Mouse (Mus musculus): ENCODE results near the gene Dnah3. TPM values are rescaled to one million over a fixed set of nuclear protein-coding genes. Genes with fewer than 3 reads are reported as not detected.

Gene Dnah3
- polyA plus RNA-seq, 1 experiment from 2014 or later = not detected

DNA sequence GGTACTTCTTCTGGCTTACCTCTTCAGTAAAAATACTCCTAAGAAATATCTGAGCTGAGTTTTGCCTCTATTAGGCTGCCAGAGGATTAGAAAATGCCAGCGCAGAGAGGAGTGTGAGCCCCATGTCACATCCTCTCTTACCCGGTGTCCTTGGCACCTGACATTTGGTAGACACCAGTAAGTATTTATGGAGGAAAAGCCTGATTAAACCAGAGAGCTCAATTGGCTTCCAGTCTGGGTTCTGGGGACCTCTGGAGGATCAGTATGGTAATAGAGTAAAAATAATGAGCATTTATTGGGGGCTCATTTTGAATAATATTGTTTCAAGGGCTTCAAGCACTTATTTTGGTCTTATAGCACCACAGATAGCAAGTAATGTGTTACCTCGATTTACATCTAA is 39.6 kb downstream of the Dnah3 start:
- no peaks in the 10 kb centered on the region for H3K9me3 ChIP-seq
- H3K4me1 ChIP-seq (replicated peaks) = no peaks in the 10 kb centered on the region
- no peak overlapping the region for H3K4me2 ChIP-seq
- WGBS = 89% methylated on average over 3 of the region's 3 CpGs
- no peak overlapping the region for H3K27ac ChIP-seq
- H3K4me3 ChIP-seq (replicated peaks) = no peak overlapping the region
- no peaks in the 10 kb centered on the region for H3K27me3 ChIP-seq
- no peak overlapping the region for H3K9ac ChIP-seq (replicated peaks)
- ATAC-seq (ENCODE audit: insufficient number of reproducible peaks, insufficient read depth, low FRiP score, low TSS enrichment, low read depth) = no peak
- H3K36me3 ChIP-seq = no peaks in the 10 kb centered on the region

DNA sequence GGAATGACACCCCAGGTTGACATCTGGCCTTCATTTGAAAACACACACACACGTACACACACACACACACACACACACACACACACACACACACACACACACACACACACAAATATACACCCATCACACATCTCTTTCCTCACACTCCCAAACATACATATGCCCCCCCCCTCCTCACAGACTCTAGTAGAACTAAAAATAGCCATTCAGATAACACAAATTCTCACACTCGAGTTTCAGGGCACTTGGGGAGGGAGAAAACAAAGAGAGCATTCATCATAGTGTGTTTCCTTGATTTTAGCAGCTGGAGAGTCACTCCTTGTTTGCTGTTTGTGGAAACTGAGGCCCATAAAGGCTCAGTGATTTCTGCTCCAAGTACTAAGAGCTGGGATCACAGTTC is 41.1 kb downstream of the Dnah3 start:
- no peak for ATAC-seq (ENCODE audit: insufficient number of reproducible peaks, insufficient read depth, low FRiP score, low TSS enrichment, low read depth)
- Histone ChIP-seq H3K9ac (replicated peaks) (no peak overlapping the region), H3K27me3 (no peaks in the 10 kb centered on the region), H3K4me1 (replicated peaks) (no peaks in the 10 kb centered on the region), H3K4me2 (no peak overlapping the region), H3K9me3 (no peaks in the 10 kb centered on the region), H3K27ac (no peak overlapping the region), H3K36me3 (no peaks in the 10 kb centered on the region), H3K4me3 (replicated peaks) (no peak overlapping the region)
- WGBS = 49% methylated on average over 2 of the region's 2 CpGs

- H3K4me1 ChIP-seq (replicated peaks) = no peaks in the 10 kb centered on the region
- H3K27me3 ChIP-seq = no peaks in the 10 kb centered on the region
These were observed 44.6 kb downstream of the Dnah3 start for GRCm38 (mm10) chr7:120050447-120050846.

GRCm38 (mm10) chr7:120043990-120044389 is 51.1 kb downstream of the Dnah3 start:
- no peaks in the 10 kb centered on the region for H3K4me1 ChIP-seq (replicated peaks)
- WGBS = 81% methylated on average over 3 of the region's 3 CpGs

More at GRCm38 (mm10) chr7:120050447-120050846, 44.6 kb downstream of the Dnah3 start:
- no peak overlapping the region for H3K4me3 ChIP-seq (replicated peaks)
- no peak overlapping the region for H3K4me2 ChIP-seq
- H3K36me3 ChIP-seq = no peaks in the 10 kb centered on the region
- no peaks in the 10 kb centered on the region for H3K9me3 ChIP-seq
- no peak for ATAC-seq (ENCODE audit: insufficient number of reproducible peaks, insufficient read depth, low FRiP score, low TSS enrichment, low read depth)
- H3K27ac ChIP-seq = no peak overlapping the region
- no peak overlapping the region for H3K9ac ChIP-seq (replicated peaks)

DNA sequence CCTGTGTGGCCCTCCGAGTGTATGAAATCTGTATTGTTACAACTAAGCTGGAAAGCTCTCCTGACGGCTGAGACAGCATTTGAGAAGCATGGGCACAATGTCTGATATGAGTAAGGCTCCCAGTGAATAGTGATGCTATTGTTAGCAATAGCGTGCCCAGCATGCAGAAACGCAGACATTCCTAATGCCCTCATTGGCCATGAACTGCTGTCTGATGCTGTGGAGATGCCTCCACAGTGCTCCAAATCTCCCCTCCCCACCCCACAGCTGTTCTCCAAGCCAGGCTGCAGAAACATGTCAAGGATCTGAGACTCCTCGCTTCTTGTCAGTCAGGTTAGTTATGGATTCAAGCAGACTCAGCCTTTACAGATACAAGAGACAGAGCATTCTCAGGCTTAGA is 58.7 kb downstream of the Dnah3 start:
- Histone ChIP-seq H3K27ac (no peak overlapping the region), H3K9me3 (no peaks in the 10 kb centered on the region), H3K4me3 (replicated peaks) (no peak overlapping the region), H3K4me1 (replicated peaks) (no peaks in the 10 kb centered on the region), H3K27me3 (no peaks in the 10 kb centered on the region), H3K9ac (replicated peaks) (no peak overlapping the region), H3K36me3 (no peaks in the 10 kb centered on the region), H3K4me2 (no peak overlapping the region)
- ATAC-seq (ENCODE audit: insufficient number of reproducible peaks, insufficient read depth, low FRiP score, low TSS enrichment, low read depth) = no peak
- WGBS = 77% methylated on average over 5 of the region's 5 CpGs

More at GRCm38 (mm10) chr7:120043990-120044389, 51.1 kb downstream of the Dnah3 start:
- Histone ChIP-seq H3K9me3 (0 out of 2 replicates have a peak, but pooled peaks cover 4% of the 10 kb centered on the region), H3K4me3 (replicated peaks) (no peak overlapping the region), H3K27ac (no peak overlapping the region), H3K36me3 (no peaks in the 10 kb centered on the region), H3K27me3 (no peaks in the 10 kb centered on the region), H3K4me2 (no peak overlapping the region), H3K9ac (replicated peaks) (no peak overlapping the region)
- ATAC-seq (ENCODE audit: insufficient number of reproducible peaks, insufficient read depth, low FRiP score, low TSS enrichment, low read depth) = no peak

GRCm38 (mm10) chr7:120034996-120035395 is 60.1 kb downstream of the Dnah3 start:
- Histone ChIP-seq H3K4me3 (replicated peaks) (no peak overlapping the region), H3K4me1 (replicated peaks) (no peaks in the 10 kb centered on the region), H3K4me2 (no peak overlapping the region), H3K36me3 (no peaks in the 10 kb centered on the region), H3K27me3 (no peaks in the 10 kb centered on the region), H3K27ac (no peak overlapping the region), H3K9me3 (no peaks in the 10 kb centered on the region), H3K9ac (replicated peaks) (no peak overlapping the region)
- WGBS = 84% methylated on average over 4 of the region's 4 CpGs
- no peak for ATAC-seq (ENCODE audit: insufficient number of reproducible peaks, insufficient read depth, low FRiP score, low TSS enrichment, low read depth)

- H3K4me3 ChIP-seq (replicated peaks) = no peak overlapping the region
- 82% methylated on average over 1 of the region's 1 CpGs for WGBS
- no peaks in the 10 kb centered on the region for H3K9me3 ChIP-seq
- H3K36me3 ChIP-seq = no peaks in the 10 kb centered on the region
- H3K27me3 ChIP-seq = no peaks in the 10 kb centered on the region
- H3K4me2 ChIP-seq = no peak overlapping the region
- ATAC-seq (ENCODE audit: insufficient number of reproducible peaks, insufficient read depth, low FRiP score, low TSS enrichment, low read depth) = no peak
- no peaks in the 10 kb centered on the region for H3K4me1 ChIP-seq (replicated peaks)
- H3K27ac ChIP-seq = no peak overlapping the region
- no peak overlapping the region for H3K9ac ChIP-seq (replicated peaks)
These were observed 60.5 kb downstream of the Dnah3 start for GRCm38 (mm10) chr7:120034566-120034965.

DNA sequence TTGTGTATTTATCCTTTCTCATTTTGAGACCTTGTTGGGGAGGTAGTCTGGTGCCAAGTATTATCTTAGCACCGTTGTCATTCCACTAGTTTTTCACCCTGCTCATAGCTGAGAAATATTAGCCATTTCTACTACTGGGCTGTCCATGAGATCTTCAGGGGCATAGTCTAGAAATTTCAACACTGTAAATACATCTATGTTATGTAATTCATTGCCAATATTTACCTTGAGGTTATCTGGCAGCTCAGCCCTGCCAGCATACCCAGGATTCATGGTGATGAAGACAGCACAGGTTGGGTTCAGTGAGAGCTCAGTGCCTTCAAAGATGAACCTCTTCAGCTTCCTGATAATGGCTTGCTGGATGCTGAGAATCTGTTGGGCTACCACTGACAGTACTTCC is 66.4 kb downstream of the Dnah3 start:
- Histone ChIP-seq H3K27me3 (no peaks in the 10 kb centered on the region), H3K9me3 (0 out of 2 replicates have a peak, but pooled peaks cover 4% of the 10 kb centered on the region), H3K9ac (replicated peaks) (no peak overlapping the region), H3K4me2 (no peak overlapping the region), H3K36me3 (no peaks in the 10 kb centered on the region), H3K4me1 (replicated peaks) (no peaks in the 10 kb centered on the region), H3K4me3 (replicated peaks) (no peak overlapping the region), H3K27ac (no peak overlapping the region)
- no peak for ATAC-seq (ENCODE audit: insufficient number of reproducible peaks, insufficient read depth, low FRiP score, low TSS enrichment, low read depth)
- 90% methylated on average over 1 of the region's 1 CpGs for WGBS

DNA sequence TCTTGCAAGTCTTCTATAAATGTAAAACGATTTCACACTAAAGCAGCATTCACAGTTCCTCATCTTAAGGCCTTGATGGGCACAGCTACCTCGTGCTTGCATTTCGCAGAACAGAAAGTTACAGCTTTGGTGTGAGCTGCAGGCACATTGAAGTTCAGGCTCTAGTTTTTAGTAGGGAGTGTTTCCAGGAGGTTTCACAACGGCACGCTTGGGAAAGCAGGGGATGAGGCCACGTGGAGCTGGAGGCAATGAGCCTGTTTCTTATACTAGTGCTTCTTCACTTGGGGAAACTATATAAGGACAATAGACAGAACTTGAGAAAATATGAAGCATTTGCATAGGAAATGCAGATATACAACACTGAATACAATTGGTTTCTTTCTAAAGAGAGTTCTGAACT is 98.0 kb downstream of the Dnah3 start:
- no peak overlapping the region for H3K4me3 ChIP-seq (replicated peaks)
- H3K4me1 ChIP-seq (replicated peaks) = no peaks in the 10 kb centered on the region
- 72% methylated on average over 6 of the region's 6 CpGs for WGBS
- no peak for ATAC-seq (ENCODE audit: insufficient number of reproducible peaks, insufficient read depth, low FRiP score, low TSS enrichment, low read depth)
- no peaks in the 10 kb centered on the region for H3K27me3 ChIP-seq
- no peaks in the 10 kb centered on the region for H3K36me3 ChIP-seq
- H3K4me2 ChIP-seq = no peak overlapping the region
- no peak overlapping the region for H3K27ac ChIP-seq
- no peak overlapping the region for H3K9ac ChIP-seq (replicated peaks)
- H3K9me3 ChIP-seq = no peaks in the 10 kb centered on the region

DNA sequence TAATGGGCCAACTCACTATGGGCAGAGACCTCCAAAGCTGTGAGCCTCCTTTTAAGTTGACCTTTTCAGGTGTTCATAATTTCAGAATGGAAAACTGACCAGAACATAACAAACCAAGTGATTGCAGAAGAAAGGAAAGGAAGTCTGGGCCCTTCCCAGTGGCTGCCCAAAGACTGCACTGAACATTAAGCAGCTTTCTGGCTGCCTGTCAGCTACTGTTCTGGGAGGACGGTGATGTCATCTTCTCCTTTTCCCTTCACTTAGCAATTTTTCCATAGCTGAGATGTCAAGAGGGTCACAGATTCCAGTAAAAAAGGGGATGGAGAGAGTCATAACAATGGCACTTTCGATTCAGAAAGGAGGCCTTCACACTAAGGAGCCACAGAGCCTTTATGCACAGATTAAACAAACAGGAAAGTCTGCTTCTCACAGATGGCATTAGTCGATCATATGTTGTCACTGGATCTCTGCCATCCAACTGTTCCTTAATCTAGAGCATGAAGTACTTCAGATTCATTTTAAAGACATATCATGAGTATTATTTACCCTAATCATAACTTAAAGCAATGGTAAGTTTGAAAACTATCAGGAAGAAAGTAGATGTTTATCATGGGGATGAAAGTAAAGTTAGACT is 109.7 kb downstream of the Dnah3 start:
- no peak overlapping the region for H3K4me3 ChIP-seq (replicated peaks)
- H3K9me3 ChIP-seq = no peaks in the 10 kb centered on the region
- H3K27me3 ChIP-seq = no peaks in the 10 kb centered on the region
- WGBS = 72% methylated on average over 3 of the region's 3 CpGs
- H3K4me1 ChIP-seq (replicated peaks) = no peaks in the 10 kb centered on the region
- H3K36me3 ChIP-seq = no peaks in the 10 kb centered on the region
- no peak overlapping the region for H3K9ac ChIP-seq (replicated peaks)
- H3K4me2 ChIP-seq = no peak overlapping the region
- no peak overlapping the region for H3K27ac ChIP-seq
- no peak for ATAC-seq (ENCODE audit: insufficient number of reproducible peaks, insufficient read depth, low FRiP score, low TSS enrichment, low read depth)

DNA sequence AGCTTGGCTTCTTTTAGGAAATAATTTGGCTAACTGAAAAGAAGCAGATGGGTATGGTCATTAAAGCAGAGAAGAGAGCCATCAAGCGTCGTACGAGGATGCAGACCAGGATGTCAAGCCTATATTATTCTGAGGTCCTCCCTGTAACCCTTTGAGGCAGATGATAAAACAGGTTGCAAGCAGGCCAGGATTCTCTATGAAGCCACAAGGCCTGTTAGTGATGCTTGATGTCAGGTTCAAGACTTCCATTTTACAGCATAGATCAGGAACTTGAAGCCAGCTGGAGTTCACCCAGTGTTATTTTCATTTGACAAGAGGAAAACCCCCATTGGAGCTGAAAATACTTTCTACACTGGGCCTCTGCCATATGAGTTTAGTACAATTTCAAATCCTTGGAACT is 114.9 kb downstream of the Dnah3 start:
- no peaks in the 10 kb centered on the region for H3K4me1 ChIP-seq (replicated peaks)
- 82% methylated on average over 3 of the region's 3 CpGs for WGBS
- no peaks in the 10 kb centered on the region for H3K9me3 ChIP-seq
- no peak overlapping the region for H3K9ac ChIP-seq (replicated peaks)
- H3K27me3 ChIP-seq = no peaks in the 10 kb centered on the region
- no peak overlapping the region for H3K27ac ChIP-seq
- H3K4me3 ChIP-seq (replicated peaks) = no peak overlapping the region
- H3K36me3 ChIP-seq = no peaks in the 10 kb centered on the region
- ATAC-seq (ENCODE audit: insufficient number of reproducible peaks, insufficient read depth, low FRiP score, low TSS enrichment, low read depth) = no peak
- no peak overlapping the region for H3K4me2 ChIP-seq

DNA sequence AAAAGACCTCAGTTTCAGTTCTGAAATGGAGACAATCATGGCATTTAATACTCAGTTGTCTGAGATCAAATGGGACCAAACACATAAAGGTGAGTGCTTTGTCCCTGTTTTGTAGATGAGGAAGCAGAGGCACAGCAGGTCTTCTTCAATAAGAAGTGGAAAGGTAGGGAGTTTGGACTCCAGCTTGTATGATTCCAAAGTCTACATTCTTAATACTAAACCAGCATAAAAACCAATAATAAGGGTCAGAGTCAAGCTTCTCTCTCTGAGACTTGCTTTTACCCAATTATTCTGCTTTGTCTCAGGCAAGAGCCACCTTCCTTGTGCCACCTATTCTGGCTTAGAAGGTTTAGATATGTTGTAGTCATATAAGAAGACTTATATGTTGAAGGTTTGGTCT is 116.5 kb downstream of the Dnah3 start:
- Histone ChIP-seq H3K4me2 (no peak overlapping the region), H3K4me3 (replicated peaks) (no peak overlapping the region), H3K9me3 (no peaks in the 10 kb centered on the region), H3K27me3 (no peaks in the 10 kb centered on the region), H3K9ac (replicated peaks) (no peak overlapping the region), H3K36me3 (no peaks in the 10 kb centered on the region), H3K27ac (no peak overlapping the region), H3K4me1 (replicated peaks) (no peaks in the 10 kb centered on the region)
- ATAC-seq (ENCODE audit: insufficient number of reproducible peaks, insufficient read depth, low FRiP score, low TSS enrichment, low read depth) = no peak
